Mouse (Mus musculus) myocyte (in vitro differentiated cells): ENCODE measurements around the gene Fam110a. TPM values are rescaled to one million over a fixed set of nuclear protein-coding genes. Genes with fewer than 3 reads are reported as not detected.

ENCODE experiments used
- H3K27me3 ChIP-seq: one replicate; pipeline ENCODE4 v1.6.1; 2011; ENCODE audit not compliant: control insufficient read depth, insufficient read depth, insufficient read length
- H3K36me3 ChIP-seq: one replicate; pipeline ENCODE4 v1.6.1; 2011; ENCODE audit not compliant: control insufficient read depth, insufficient read depth
- H3K4me2 ChIP-seq: one replicate; pipeline ENCODE4 v1.6.1; 2011; ENCODE audit warnings: low read depth, control low read depth
- H3K4me3 ChIP-seq: one replicate; pipeline ENCODE4 v1.5.1; 2011; ENCODE audit warnings: mild to moderate bottlenecking, control low read depth, moderate library complexity
- H3K79me2 ChIP-seq: one replicate; pipeline ENCODE4 v1.6.1; 2011; ENCODE audit not compliant: control insufficient read depth, insufficient read depth
- H3ac ChIP-seq: one replicate; pipeline ENCODE4 v1.6.1; 2011; ENCODE audit not compliant: control insufficient read depth, insufficient read length
- CEBPB ChIP-seq: IDR thresholded peaks from 2 replicates; pipeline ENCODE4 v1.6.1; 2011; ENCODE audit warnings: mild to moderate bottlenecking, moderate library complexity; ENCODE audit not compliant: poor library complexity, insufficient read depth, severe bottlenecking
- E2F4 ChIP-seq: IDR thresholded peaks from one replicate; pipeline ENCODE4 v1.6.1; 2011; ENCODE audit warnings: mild to moderate bottlenecking, control low read depth, moderate library complexity; ENCODE audit not compliant: insufficient read depth
- MAX ChIP-seq: IDR thresholded peaks from one replicate; pipeline ENCODE4 v1.6.1; 2011; ENCODE audit warnings: low read depth, mild to moderate bottlenecking, control low read depth
- MYOD1 ChIP-seq, 3 experiments: IDR thresholded peaks; one replicate each; pipeline ENCODE4 v1.6.1; 2011; ENCODE audit warnings: control low read depth in 2 of 3, low read depth in 2 of 3, mild to moderate bottlenecking in 2 of 3, moderate library complexity in 1 of 3; ENCODE audit not compliant: insufficient read length in 2 of 3, control insufficient read depth in 1 of 3
- MYOG ChIP-seq, 3 experiments: IDR thresholded peaks; one replicate each; pipeline ENCODE4 v1.6.1; 2011; ENCODE audit warnings: control low read depth in 2 of 3, low read depth in 2 of 3, mild to moderate bottlenecking in 2 of 3; ENCODE audit not compliant: insufficient read length in 2 of 3, control insufficient read depth in 1 of 3, insufficient read depth in 1 of 3
- POLR2A ChIP-seq: IDR thresholded peaks from one replicate; pipeline ENCODE4 v1.6.1; 2011; ENCODE audit warnings: low read depth, mild to moderate bottlenecking, control low read depth, moderate library complexity; ENCODE audit not compliant: insufficient read length
- POLR2AphosphoS2 ChIP-seq: IDR thresholded peaks from one replicate; pipeline ENCODE4 v1.6.1; 2011; ENCODE audit warnings: low read depth, control low read depth; ENCODE audit not compliant: insufficient read length
- REST ChIP-seq: IDR thresholded peaks from one replicate; pipeline ENCODE4 v1.6.1; 2011; ENCODE audit warnings: mild to moderate bottlenecking, control low read depth, moderate library complexity; ENCODE audit not compliant: insufficient read depth, insufficient read length
- SRF ChIP-seq: IDR thresholded peaks from one replicate; pipeline ENCODE4 v1.6.1; 2011; ENCODE audit warnings: low read depth; ENCODE audit not compliant: control insufficient read depth, insufficient read length
- TCF12 ChIP-seq: IDR thresholded peaks from one replicate; pipeline ENCODE4 v1.6.1; 2011; ENCODE audit warnings: mild to moderate bottlenecking, control low read depth; ENCODE audit not compliant: poor library complexity, insufficient read depth, severe bottlenecking
- TCF3 ChIP-seq: IDR thresholded peaks from one replicate; pipeline ENCODE4 v1.6.1; 2011; ENCODE audit warnings: low read depth, control low read depth; ENCODE audit not compliant: insufficient read length
- USF1 ChIP-seq: IDR thresholded peaks from one replicate; pipeline ENCODE4 v1.6.1; 2011; ENCODE audit warnings: low read depth, mild to moderate bottlenecking, control low read depth, moderate library complexity
- polyA plus RNA-seq: library from polyadenylated mRNA; unstranded; fragments of >200 nt; fragmentation: generic; extraction: Trizol; gene quantifications from one replicate; pipeline ENCODE4 v1.2.1, GENCODE M21; 2012; ENCODE audit warnings: missing spikeins

Fam110a gene
- polyA plus RNA-seq, 1 experiment: 21.0 TPM

- Histone ChIP-seq H3K27me3 (no peaks in the 10 kb centered on the region), H3K79me2 (peaks cover 6% of the 10 kb centered on the region), H3K36me3 (no peaks in the 10 kb centered on the region), H3ac (no peak overlapping the region), H3K4me3 (no peak overlapping the region), H3K4me2 (peak overlapping the region; percentile 22)
- TF ChIP-seq MYOD1 (IDR thresholded peaks at IDR 0.05; ENCODE audit: control insufficient read depth in 1 of 3, insufficient read length in 2 of 3, low read depth in 2 of 3): peak in 2 of 3 experiments; percentile 57 to 74
- TF ChIP-seq REST: no peak
- TF ChIP-seq E2F4: no peak
- TF ChIP-seq MYOG (IDR thresholded peaks at IDR 0.05; ENCODE audit: control insufficient read depth in 1 of 3, insufficient read depth in 1 of 3, insufficient read length in 2 of 3, low read depth in 2 of 3): no peak
These were observed 18.5 kb downstream of the Fam110a start for GRCm38 (mm10) chr2:151961284-151962196.

- Histone ChIP-seq H3K4me3 (no peak overlapping the region), H3K79me2 (no peaks in the 10 kb centered on the region), H3ac (no peak overlapping the region), H3K36me3 (no peaks in the 10 kb centered on the region), H3K4me2 (no peak overlapping the region), H3K27me3 (no peaks in the 10 kb centered on the region)
- TF ChIP-seq POLR2AphosphoS2: no peak
- TF ChIP-seq REST: no peak
- TF ChIP-seq SRF: no peak
- TF ChIP-seq TCF3: no peak
- no peak for TF ChIP-seq MYOD1 (IDR thresholded peaks at IDR 0.05; ENCODE audit: control insufficient read depth in 1 of 3, insufficient read length in 2 of 3, low read depth in 2 of 3)
- no peak for TF ChIP-seq TCF12
- no peak for TF ChIP-seq CEBPB
- no peak for TF ChIP-seq MAX
- no peak for TF ChIP-seq E2F4
- no peak for TF ChIP-seq USF1
- no peak for TF ChIP-seq POLR2A
- TF ChIP-seq MYOG (IDR thresholded peaks at IDR 0.05; ENCODE audit: control insufficient read depth in 1 of 3, insufficient read depth in 1 of 3, insufficient read length in 2 of 3, low read depth in 2 of 3): no peak
These were observed 20.7 kb downstream of the Fam110a start for GRCm38 (mm10) chr2:151959274-151959673.

GRCm38 (mm10) chr2:151956500-151957137, 23.4 kb downstream of the Fam110a start:
- Histone ChIP-seq H3K36me3 (no peaks in the 10 kb centered on the region), H3K4me3 (no peak overlapping the region), H3K79me2 (no peaks in the 10 kb centered on the region), H3ac (no peak overlapping the region), H3K4me2 (no peak overlapping the region), H3K27me3 (no peaks in the 10 kb centered on the region)
- TF ChIP-seq MYOD1 (IDR thresholded peaks at IDR 0.05; ENCODE audit: control insufficient read depth in 1 of 3, insufficient read length in 2 of 3, low read depth in 2 of 3) (no peak), SRF (no peak), POLR2A (no peak), REST (no peak)

GRCm38 (mm10) chr2:151953665-151954064, 26.4 kb downstream of the Fam110a start:
- Histone ChIP-seq H3K27me3 (no peaks in the 10 kb centered on the region), H3K79me2 (no peaks in the 10 kb centered on the region), H3K4me2 (no peak overlapping the region), H3K36me3 (no peaks in the 10 kb centered on the region), H3ac (no peak overlapping the region), H3K4me3 (no peak overlapping the region)
- TF ChIP-seq POLR2AphosphoS2: no peak
- TF ChIP-seq CEBPB: no peak
- TF ChIP-seq TCF12: no peak
- no peak for TF ChIP-seq TCF3
- no peak for TF ChIP-seq MYOG (IDR thresholded peaks at IDR 0.05; ENCODE audit: control insufficient read depth in 1 of 3, insufficient read depth in 1 of 3, insufficient read length in 2 of 3, low read depth in 2 of 3)
- TF ChIP-seq USF1: no peak
- TF ChIP-seq E2F4: no peak
- TF ChIP-seq REST: no peak
- TF ChIP-seq MYOD1 (IDR thresholded peaks at IDR 0.05; ENCODE audit: control insufficient read depth in 1 of 3, insufficient read length in 2 of 3, low read depth in 2 of 3): no peak
- no peak for TF ChIP-seq MAX
- no peak for TF ChIP-seq POLR2A
- no peak for TF ChIP-seq SRF
